Mouse (Mus musculus): ENCODE data around the gene Lrrc32. TPM values are rescaled to one million over a fixed set of nuclear protein-coding genes. Genes with fewer than 3 reads are reported as not detected.

Gene Lrrc32
- 0.01 TPM for polyA plus RNA-seq (2012; fragmentation: generic; extraction: Trizol)
- long read RNA-seq, experiment 1: 0 reads
- long read RNA-seq, experiment 2, full-length matches to known transcripts: 6 of 6 reads
- long read RNA-seq, experiment 2, partial matches to known transcripts: 0 of 6 reads
- long read RNA-seq, experiment 2, other reads (novel, unspliced or antisense): 0 of 6 reads

GRCm38 (mm10) chr7:98489131-98489530 lies at the start of gene Lrrc32:
TSS of gene Lrrc32 (plus strand) at chr7:98489283.
- no peaks in the 10 kb centered on the region for H3K27me3 ChIP-seq (ENCODE audit: control insufficient read depth, insufficient read depth, insufficient read length)
- H3K79me3 ChIP-seq (ENCODE audit: low read depth): no peaks in the 10 kb centered on the region

GRCm38 (mm10) chr7:98439956-98440466 lies 49.1 kb upstream of the Lrrc32 start, which contains the start of gene Gucy2d:
TSS of gene Gucy2d (plus strand) at chr7:98440416.
- H3K27me3 ChIP-seq (ENCODE audit: control insufficient read depth, insufficient read depth, insufficient read length): peaks cover 7% of the 10 kb centered on the region
- H3K79me2 ChIP-seq (ENCODE audit: control insufficient read depth, insufficient read depth): no peaks in the 10 kb centered on the region
- TF ChIP-seq USF1 (IDR thresholded peaks at IDR 0.05; ENCODE audit: low read depth): no peak
- no peak for TF ChIP-seq MAX (IDR thresholded peaks at IDR 0.05)
- no peak for TF ChIP-seq CEBPB (IDR thresholded peaks at IDR 0.05; ENCODE audit: low read depth)
- no peak for TF ChIP-seq FOSL1 (IDR thresholded peaks at IDR 0.05; ENCODE audit: insufficient read depth, low read length, poor library complexity, severe bottlenecking)
- TF ChIP-seq MYOD1 (IDR thresholded peaks at IDR 0.05; ENCODE audit: control insufficient read depth, insufficient read length, low read depth): no peak

More at GRCm38 (mm10) chr7:98489131-98489530, at the start of gene Lrrc32:
- Histone ChIP-seq H3ac (ENCODE audit: control insufficient read depth, insufficient read length, low read depth) (no peak within 1 kb of the TSS), H3K36me3 (ENCODE audit: control insufficient read depth, insufficient read depth) (no peaks in the 10 kb centered on the region), H3K79me2 (ENCODE audit: control insufficient read depth, insufficient read depth) (no peaks in the 10 kb centered on the region), H3K4me3 (ENCODE audit: insufficient read depth, poor library complexity, severe bottlenecking) (no peak within 1 kb of the TSS)
- TF ChIP-seq MYOD1 (IDR thresholded peaks at IDR 0.05; ENCODE audit: control insufficient read depth, insufficient read length, low read depth): no peak
- no peak for TF ChIP-seq USF1 (IDR thresholded peaks at IDR 0.05; ENCODE audit: low read depth)
- no peak for TF ChIP-seq CEBPB (IDR thresholded peaks at IDR 0.05; ENCODE audit: low read depth)
- TF ChIP-seq CTCF (IDR thresholded peaks at IDR 0.05; ENCODE audit: control insufficient read depth, insufficient read depth, insufficient read length): no peak
- no peak for TF ChIP-seq MYOG (IDR thresholded peaks at IDR 0.05; ENCODE audit: control insufficient read depth, extremely low read depth, insufficient read length)
- TF ChIP-seq FOSL1 (IDR thresholded peaks at IDR 0.05; ENCODE audit: insufficient read depth, low read length, poor library complexity, severe bottlenecking): no peak
- TF ChIP-seq MAX (IDR thresholded peaks at IDR 0.05): no peak

GRCm38 (mm10) chr7:98446873-98447272 lies 42.2 kb upstream of the Lrrc32 start:
- Histone ChIP-seq H3K36me3 (ENCODE audit: control insufficient read depth, insufficient read depth) (no peaks in the 10 kb centered on the region), H3K79me3 (ENCODE audit: low read depth) (no peaks in the 10 kb centered on the region), H3ac (ENCODE audit: control insufficient read depth, insufficient read length, low read depth) (no peak overlapping the region), H3K4me3 (ENCODE audit: insufficient read depth, poor library complexity, severe bottlenecking) (no peak overlapping the region), H3K79me2 (ENCODE audit: control insufficient read depth, insufficient read depth) (no peaks in the 10 kb centered on the region), H3K27me3 (ENCODE audit: control insufficient read depth, insufficient read depth, insufficient read length) (peaks cover 8% of the 10 kb centered on the region)
- no peak for TF ChIP-seq CEBPB (IDR thresholded peaks at IDR 0.05; ENCODE audit: low read depth)
- no peak for TF ChIP-seq USF1 (IDR thresholded peaks at IDR 0.05; ENCODE audit: low read depth)
- TF ChIP-seq FOSL1 (IDR thresholded peaks at IDR 0.05; ENCODE audit: insufficient read depth, low read length, poor library complexity, severe bottlenecking): no peak
- TF ChIP-seq MYOG (IDR thresholded peaks at IDR 0.05; ENCODE audit: control insufficient read depth, extremely low read depth, insufficient read length): no peak
- TF ChIP-seq CTCF (IDR thresholded peaks at IDR 0.05; ENCODE audit: control insufficient read depth, insufficient read depth, insufficient read length): no peak
- TF ChIP-seq MAX (IDR thresholded peaks at IDR 0.05): no peak
- no peak for TF ChIP-seq MYOD1 (IDR thresholded peaks at IDR 0.05; ENCODE audit: control insufficient read depth, insufficient read length, low read depth)

More at GRCm38 (mm10) chr7:98439956-98440466, 49.1 kb upstream of the Lrrc32 start, which contains the start of gene Gucy2d:
- Histone ChIP-seq H3K79me3 (ENCODE audit: low read depth) (no peaks in the 10 kb centered on the region), H3ac (ENCODE audit: control insufficient read depth, insufficient read length, low read depth) (no peak within 1 kb of the TSS), H3K36me3 (ENCODE audit: control insufficient read depth, insufficient read depth) (no peaks in the 10 kb centered on the region), H3K4me3 (ENCODE audit: insufficient read depth, poor library complexity, severe bottlenecking) (no peak within 1 kb of the TSS)

- peaks cover 15% of the 10 kb centered on the region for H3K27me3 ChIP-seq (ENCODE audit: control insufficient read depth, insufficient read depth, insufficient read length)
- no peaks in the 10 kb centered on the region for H3K79me2 ChIP-seq (ENCODE audit: control insufficient read depth, insufficient read depth)
- H3K4me3 ChIP-seq (ENCODE audit: insufficient read depth, poor library complexity, severe bottlenecking): no peak overlapping the region
- no peak overlapping the region for H3ac ChIP-seq (ENCODE audit: control insufficient read depth, insufficient read length, low read depth)
- TF ChIP-seq CEBPB (IDR thresholded peaks at IDR 0.05; ENCODE audit: low read depth) (no peak), MYOG (IDR thresholded peaks at IDR 0.05; ENCODE audit: control insufficient read depth, extremely low read depth, insufficient read length) (no peak), MAX (IDR thresholded peaks at IDR 0.05) (no peak), CTCF (IDR thresholded peaks at IDR 0.05; ENCODE audit: control insufficient read depth, insufficient read depth, insufficient read length) (no peak), USF1 (IDR thresholded peaks at IDR 0.05; ENCODE audit: low read depth) (no peak), FOSL1 (IDR thresholded peaks at IDR 0.05; ENCODE audit: insufficient read depth, low read length, poor library complexity, severe bottlenecking) (no peak), MYOD1 (IDR thresholded peaks at IDR 0.05; ENCODE audit: control insufficient read depth, insufficient read length, low read depth) (no peak)
- no peaks in the 10 kb centered on the region for H3K36me3 ChIP-seq (ENCODE audit: control insufficient read depth, insufficient read depth)
- no peaks in the 10 kb centered on the region for H3K79me3 ChIP-seq (ENCODE audit: low read depth)
Measured at GRCm38 (mm10) chr7:98447585-98448308, 41.3 kb upstream of the Lrrc32 start.

- Histone ChIP-seq H3K79me2 (ENCODE audit: control insufficient read depth, insufficient read depth) (no peaks in the 10 kb centered on the region), H3ac (ENCODE audit: control insufficient read depth, insufficient read length, low read depth) (no peak overlapping the region), H3K4me3 (ENCODE audit: insufficient read depth, poor library complexity, severe bottlenecking) (no peak overlapping the region), H3K79me3 (ENCODE audit: low read depth) (no peaks in the 10 kb centered on the region), H3K36me3 (ENCODE audit: control insufficient read depth, insufficient read depth) (no peaks in the 10 kb centered on the region), H3K27me3 (ENCODE audit: control insufficient read depth, insufficient read depth, insufficient read length) (peaks cover 20% of the 10 kb centered on the region)
- no peak for TF ChIP-seq MAX (IDR thresholded peaks at IDR 0.05)
Measured at GRCm38 (mm10) chr7:98448309-98448630, 40.8 kb upstream of the Lrrc32 start.

Data from C2C12 (cell line).